9 mouse cellular contexts compared by ENCODE assay signal in the genomic region with DNA sequence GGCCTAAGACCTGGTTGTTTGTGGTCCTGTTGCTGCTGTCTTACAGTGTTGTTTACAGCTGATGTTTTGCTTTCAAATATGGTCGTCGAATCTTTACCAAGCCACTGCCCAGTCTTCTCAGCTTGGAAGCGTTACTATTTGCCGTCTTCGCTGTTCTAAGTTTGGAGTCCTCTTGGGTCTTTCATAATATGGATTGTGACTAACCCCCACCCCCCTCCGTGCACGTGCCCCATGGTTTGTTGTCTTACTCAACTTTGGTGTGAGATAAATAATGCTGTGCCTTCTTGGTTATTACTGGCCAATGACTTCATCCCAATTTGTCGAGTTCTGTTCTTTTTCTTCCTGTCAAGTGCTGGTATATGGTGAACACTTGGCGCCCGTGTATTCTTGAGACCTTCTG. TPM values are rescaled to one million over a fixed set of nuclear protein-coding genes. Genes with fewer than 3 reads are reported as not detected.
DNase-seq lines count a peak whose midpoint lies in the region; ATAC-seq and TF ChIP-seq lines count a peak whose summit lies in the region.
"Had no signal": no experiment of that assay in that cellular context is flagged by ENCODE, and none has a peak within 500 bp of the region (broad histone marks: within the 10 kb centered on the region; RNA-seq: fewer than 3 reads in every experiment).

No protein-coding gene starts in this region.

- 76% methylated on average over 10 of the region's 10 CpGs for WGBS in lung, embryonic 15.5 days
- 84% methylated on average over 10 of the region's 10 CpGs for WGBS in limb, embryonic 11.5 days
- 73% methylated on average over 10 of the region's 10 CpGs for WGBS in stomach, embryonic 15.5 days

- H3K9me3 ChIP-seq in lung, embryonic 15.5 days: no peaks in the 10 kb centered on the region
- no peaks in the 10 kb centered on the region for H3K9me3 ChIP-seq in limb, embryonic 11.5 days (ENCODE audit: control insufficient read depth, low read length)
- no peaks in the 10 kb centered on the region for H3K9me3 ChIP-seq in stomach, embryonic 15.5 days

- peaks cover 12% of the 10 kb centered on the region; the same call in 1 of the 2 replicates for H3K4me1 ChIP-seq in lung, embryonic 15.5 days
- H3K4me1 ChIP-seq in embryonic fibroblast, embryonic 13.5 days (ENCODE audit: control insufficient read depth, insufficient read depth, low read length): peaks cover 2% of the 10 kb centered on the region; the same call in 1 of the 2 replicates
- H3K4me1 ChIP-seq in limb, embryonic 11.5 days (ENCODE audit: control insufficient read depth, insufficient read depth, low read length): no peaks in the 10 kb centered on the region
- peaks cover 4% of the 10 kb centered on the region; the same call in 1 of the 2 replicates for H3K4me1 ChIP-seq in stomach, embryonic 15.5 days

- DNase-seq in lung, adult 18-20 months: no peak
- DNase-seq in limb, embryonic 11.5 days (ENCODE audit: low spot score): no peak
- DNase-seq in testis, postnatal 14 days (ENCODE audit: low spot score): no peak
- DNase-seq in spleen, postnatal 36 days (ENCODE audit: low spot score in 2 of 2): no peak
- DNase-seq in embryo, embryonic 11 days: no peak
- DNase-seq: adrenal gland, postnatal 25 days had no signal

- H3K27me3 ChIP-seq in lung, embryonic 15.5 days: no peaks in the 10 kb centered on the region
- H3K27me3 ChIP-seq in limb, embryonic 11.5 days (ENCODE audit: control insufficient read depth, insufficient read depth, low read length): no peaks in the 10 kb centered on the region
- H3K27me3 ChIP-seq in stomach, embryonic 15.5 days (replicated peaks): no peaks in the 10 kb centered on the region

- peak overlapping the region; percentile 98; the same call in 1 of the 2 replicates for H3K27ac ChIP-seq in lung, embryonic 15.5 days
- H3K27ac ChIP-seq in embryonic fibroblast, embryonic 13.5 days (ENCODE audit: insufficient read depth, low read length): no peak overlapping the region
- no peak overlapping the region for H3K27ac ChIP-seq in limb, embryonic 11.5 days (replicated peaks; ENCODE audit: low read depth, low read length)
- no peak overlapping the region for H3K27ac ChIP-seq in stomach, embryonic 15.5 days

- no peaks in the 10 kb centered on the region for H3K36me3 ChIP-seq in lung, embryonic 15.5 days
- H3K36me3 ChIP-seq in limb, embryonic 11.5 days (ENCODE audit: control insufficient read depth, insufficient read depth, low read length): no peaks in the 10 kb centered on the region
- H3K36me3 ChIP-seq in stomach, embryonic 15.5 days: no peaks in the 10 kb centered on the region

- no peak for TF ChIP-seq POLR2A in embryonic fibroblast, embryonic 13.5 days (IDR thresholded peaks at IDR 0.05; ENCODE audit: low read depth, low read length)

- H3K4me2 ChIP-seq in lung, embryonic 15.5 days: peak overlapping the region; percentile 72
- H3K4me2 ChIP-seq in limb, embryonic 11.5 days (ENCODE audit: low read depth, severe bottlenecking): peak overlapping the region; percentile 63; the same call in 1 of the 2 replicates
- H3K4me2 ChIP-seq in stomach, embryonic 15.5 days: peak overlapping the region; percentile 76

- no peak for TF ChIP-seq CTCF in embryonic fibroblast, embryonic 13.5 days (IDR thresholded peaks at IDR 0.05; ENCODE audit: borderline replicate concordance, insufficient read depth, low read length)

- H3K9ac ChIP-seq in lung, embryonic 15.5 days: no peak overlapping the region
- no peak overlapping the region for H3K9ac ChIP-seq in limb, embryonic 11.5 days (ENCODE audit: low read length)
- no peak overlapping the region for H3K9ac ChIP-seq in stomach, embryonic 15.5 days

- no peak for ATAC-seq in lung, embryonic 15.5 days (ENCODE audit: borderline replicate concordance, extremely low read depth, low FRiP score, low TSS enrichment)
- ATAC-seq in limb, embryonic 11.5 days (ENCODE audit: insufficient number of reproducible peaks, low FRiP score, low TSS enrichment, low read depth): no peak
- no peak for ATAC-seq in stomach, embryonic 15.5 days (ENCODE audit: insufficient read depth, low FRiP score, low read depth)

- peak overlapping the region; percentile 78; the same call in 1 of the 2 replicates for H3K4me3 ChIP-seq in lung, embryonic 15.5 days
- H3K4me3 ChIP-seq in embryonic fibroblast, embryonic 13.5 days (ENCODE audit: insufficient read depth, low read length): peak overlapping the region; percentile 59; the same call in 1 of the 2 replicates
- H3K4me3 ChIP-seq in limb, embryonic 11.5 days (ENCODE audit: low read depth, low read length): no peak overlapping the region; the same call in 1 of the 2 replicates
- H3K4me3 ChIP-seq in stomach, embryonic 15.5 days (replicated peaks): peak overlapping the region; percentile 73

RNA-seq across cellular contexts. Expression of a gene that starts 1.1 kb away (rescaled TPM):
- polyA plus RNA-seq in lung, embryonic 15.5 days (2015; fragmentation: Nextera tagmentation; extraction: Ambion mirVana): 11.0 and 11.8 TPM in 2 replicates
- polyA plus RNA-seq in embryonic fibroblast, embryonic 13.5 days (2011; ENCODE audit: insufficient read length, low read depth, missing spikeins): 15.4 and 17.2 TPM in 2 replicates
- 7.1 and 7.9 TPM in 2 replicates for polyA plus RNA-seq in limb, embryonic 11.5 days (2014; fragmentation: Nextera tagmentation; extraction: Ambion mirVana)
- 12.6 and 12.9 TPM in 2 replicates for polyA plus RNA-seq in stomach, embryonic 15.5 days (2015; fragmentation: Nextera tagmentation; extraction: Ambion mirVana)
